Mouse (Mus musculus) urinary bladder, adult 18-20 months (tissue): ENCODE measurements around the gene Mfsd4b1.

Source experiments
- DNase-seq, 2 experiments: peaks; one replicate each; pipeline ENCODE4 v3.0.0; 2022; ENCODE audit warnings: low spot score in 2 of 2, mixed read lengths in 2 of 2

Mfsd4b1 gene

DNA sequence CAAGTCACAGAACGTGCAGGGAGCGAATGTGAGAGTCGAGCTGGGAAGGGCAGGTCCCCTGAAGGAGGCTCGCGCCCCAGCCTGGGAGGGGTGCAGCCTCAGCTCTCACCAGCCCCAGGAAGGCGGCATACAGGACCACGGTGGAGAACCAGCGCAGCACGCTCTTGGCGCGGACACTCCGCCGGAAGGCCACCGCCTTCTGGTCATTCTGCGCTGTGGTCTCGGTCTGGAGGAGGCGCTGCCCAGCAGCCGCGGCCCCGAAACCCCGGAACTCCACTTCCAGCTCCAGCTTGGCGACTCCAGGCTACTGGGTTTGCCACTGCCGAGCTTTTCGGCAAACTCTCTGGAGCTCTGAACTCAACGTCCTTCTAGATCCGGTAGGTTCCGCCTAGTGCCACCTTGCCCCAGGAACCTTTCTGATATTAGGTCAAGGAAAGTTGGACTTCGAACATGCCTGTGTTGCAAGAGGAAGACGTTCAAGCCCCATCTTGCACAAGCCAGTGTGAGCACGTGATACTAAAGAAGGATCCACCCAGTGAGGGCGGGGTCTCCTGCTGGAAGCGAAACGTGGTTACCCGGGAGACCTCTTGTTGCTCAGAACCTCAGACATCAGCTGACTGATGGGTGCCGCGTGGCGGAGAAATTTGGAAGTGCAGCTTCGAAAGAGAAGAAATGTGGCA is 65.2 kb downstream of the Mfsd4b1 start, which contains the start of gene Mfsd4b3:
Gene Mfsd4b3 (minus strand): TSS at position 393 of the 680 bp plus-strand sequence.
- peak; percentile 95 to 96 for DNase-seq

DNA sequence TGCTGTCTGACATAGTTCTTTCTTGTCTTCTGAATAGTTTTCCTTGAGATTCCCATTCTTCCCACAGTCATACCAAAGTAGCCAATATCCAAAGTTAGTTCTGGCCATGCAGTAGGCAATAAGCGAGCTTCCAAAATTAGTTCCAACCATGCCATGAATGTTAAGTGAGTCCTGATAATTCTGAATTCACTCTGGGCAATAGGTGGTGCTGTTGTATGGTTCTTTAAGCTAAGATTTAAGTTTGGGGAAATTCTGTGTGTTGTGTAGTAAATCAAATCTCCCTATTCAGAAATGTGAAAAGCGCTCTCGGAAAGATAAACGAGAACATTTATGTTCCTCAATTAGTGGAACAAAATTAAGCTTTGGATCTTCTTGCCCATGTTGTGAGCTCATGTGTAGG is 66.8 kb downstream of the Mfsd4b1 start:
- no peak for DNase-seq

DNA sequence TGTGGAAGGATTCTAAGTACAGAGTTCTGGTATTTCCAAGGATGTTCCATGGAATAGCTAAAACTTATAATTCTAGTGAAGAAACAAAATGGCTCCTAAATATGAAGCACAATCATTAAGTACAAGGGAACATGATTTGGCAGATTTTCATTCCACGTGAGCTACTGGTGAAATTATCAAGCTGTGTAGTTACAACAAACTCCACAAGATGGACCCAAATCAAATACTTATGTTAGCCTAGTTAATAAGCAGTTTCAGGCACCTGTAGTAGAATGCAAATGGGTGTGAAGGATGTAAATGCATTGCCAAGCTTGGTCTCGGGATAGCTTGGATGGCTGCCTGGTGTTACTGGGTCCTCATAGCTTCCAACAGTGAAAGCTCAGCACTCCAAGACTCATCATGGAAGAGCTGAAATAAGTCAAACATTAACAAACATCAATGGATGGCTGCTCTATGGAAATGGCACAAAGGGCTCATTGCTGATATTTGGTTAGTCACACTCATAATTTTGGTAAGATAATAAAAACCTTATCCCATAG is 68.7 kb downstream of the Mfsd4b1 start:
- DNase-seq: no peak

- DNase-seq: no peak
Measured at GRCm38 (mm10) chr10:39955163-39955562, 69.9 kb downstream of the Mfsd4b1 start.
